Mouse (Mus musculus): ENCODE measurements around the gene Copz1. TPM values are rescaled to one million over a fixed set of nuclear protein-coding genes. Genes with fewer than 3 reads are reported as not detected.
A peak's percentile ranks its signal among the peaks of the same experiment; 100 is the strongest.

The Copz1 gene
- total RNA-seq, 1 experiment from 2014 or later, result 125 TPM

DNA sequence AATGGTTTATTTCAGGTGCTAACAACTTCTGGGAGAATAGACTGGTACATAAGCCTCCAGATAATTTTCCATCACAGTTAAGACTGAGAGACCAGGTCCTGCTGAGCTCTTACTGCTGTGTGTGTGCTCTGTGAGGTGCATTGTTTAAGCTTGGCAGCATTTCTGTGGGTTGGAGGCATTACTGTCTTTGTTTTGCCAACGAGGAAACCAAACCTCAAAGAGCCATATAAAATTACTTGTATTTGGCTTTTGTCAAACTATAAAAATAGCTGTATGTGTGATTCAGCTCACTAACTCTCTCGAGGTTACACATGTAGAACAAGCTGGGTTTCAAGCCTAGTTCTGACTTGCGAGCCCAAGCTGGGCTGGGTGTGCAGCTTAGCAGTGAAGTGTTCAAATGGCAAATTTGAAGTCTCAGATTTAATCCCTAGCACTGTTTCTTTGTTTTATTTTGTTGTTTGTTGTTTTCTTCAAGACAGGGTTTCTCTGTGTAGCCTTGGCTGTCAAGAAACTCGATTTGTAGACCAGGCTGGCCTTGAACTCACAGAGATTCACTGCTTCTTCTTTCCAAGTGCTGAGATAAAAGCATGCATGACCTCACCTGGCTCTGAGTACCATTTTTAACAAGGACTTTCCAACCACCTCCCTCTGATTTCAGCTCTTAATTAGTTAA is 20.3 kb downstream of the Copz1 start:
- no peak for DNase-seq

DNA sequence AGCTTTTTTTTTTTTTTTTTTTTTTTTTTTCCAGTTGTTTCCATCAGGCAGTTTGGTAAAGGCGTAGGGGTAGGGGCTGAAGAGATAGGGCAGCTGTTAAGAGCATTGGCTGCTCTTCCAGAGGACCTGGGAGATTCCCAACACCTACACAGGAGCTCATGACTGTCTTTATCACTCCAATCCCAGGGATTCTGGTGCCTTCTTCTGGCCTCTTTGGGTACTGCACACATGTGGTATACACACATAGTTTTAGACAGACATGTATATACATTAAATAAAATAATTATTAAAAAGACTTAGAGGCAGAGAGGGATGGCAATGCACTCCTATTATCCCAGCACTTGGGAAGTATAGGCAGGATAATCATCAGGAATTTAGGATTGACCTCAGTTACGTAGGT is 20.9 kb downstream of the Copz1 start:
- no peak for DNase-seq

DNA sequence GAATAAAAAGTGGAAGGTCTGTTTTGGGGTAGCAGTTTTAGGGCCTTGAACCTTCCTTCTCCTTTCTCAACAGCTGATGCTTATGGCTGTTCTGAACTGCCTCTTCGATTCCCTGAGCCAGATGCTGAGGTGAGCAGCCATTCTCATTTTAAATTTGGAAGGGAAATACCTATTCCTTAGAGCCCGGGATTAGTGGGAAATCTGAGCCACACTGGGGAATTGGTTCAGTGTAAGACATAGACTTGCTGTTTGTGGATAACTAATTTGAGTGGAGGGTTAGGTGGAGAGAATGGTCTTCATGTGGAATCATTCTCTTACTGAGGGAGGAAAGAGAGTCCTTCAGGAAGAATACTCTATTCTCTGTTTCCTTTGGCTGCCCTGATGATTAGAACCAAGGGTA is 22.1 kb downstream of the Copz1 start:
- no peak for DNase-seq

DNA sequence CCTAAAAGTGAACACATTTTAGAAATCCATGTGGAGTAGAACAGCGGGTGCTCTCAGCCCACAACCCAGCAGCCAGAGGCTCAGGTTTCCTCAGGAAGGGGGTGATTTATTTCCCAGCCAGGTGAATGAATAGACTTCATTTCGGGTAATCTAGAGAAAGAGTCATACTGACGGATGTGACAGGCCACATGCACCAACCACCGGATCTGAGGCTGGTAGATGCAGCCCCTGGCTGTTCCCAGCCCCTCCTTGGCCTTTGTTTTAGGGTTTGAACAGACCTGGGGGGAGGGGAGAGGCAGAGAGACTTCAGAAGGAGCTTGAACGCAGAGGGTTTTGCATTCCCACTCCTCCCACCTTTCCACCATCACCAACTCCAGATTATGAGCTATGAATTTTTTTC is 23.3 kb downstream of the Copz1 start:
- DNase-seq, result no peak

DNA sequence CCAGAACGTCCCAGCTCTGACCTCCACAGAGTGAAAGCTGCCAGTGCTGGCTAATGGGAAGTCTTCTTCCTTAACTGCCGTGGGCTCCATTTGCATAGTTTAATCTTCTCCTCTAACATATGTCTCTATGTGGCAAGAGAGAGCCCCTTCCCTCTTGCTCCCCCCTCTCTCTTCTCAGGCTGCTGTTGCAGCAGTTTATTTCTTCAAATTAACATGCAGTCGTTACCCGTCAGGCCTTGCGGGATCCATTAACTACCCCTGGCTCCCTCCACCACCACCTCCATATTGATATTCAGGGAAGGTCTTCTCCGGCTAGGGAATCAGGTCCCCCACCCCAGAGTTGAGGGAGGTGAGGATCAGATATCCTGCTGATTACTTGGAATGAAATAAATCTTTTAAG is 24.8 kb downstream of the Copz1 start:
- no peak for DNase-seq

DNA sequence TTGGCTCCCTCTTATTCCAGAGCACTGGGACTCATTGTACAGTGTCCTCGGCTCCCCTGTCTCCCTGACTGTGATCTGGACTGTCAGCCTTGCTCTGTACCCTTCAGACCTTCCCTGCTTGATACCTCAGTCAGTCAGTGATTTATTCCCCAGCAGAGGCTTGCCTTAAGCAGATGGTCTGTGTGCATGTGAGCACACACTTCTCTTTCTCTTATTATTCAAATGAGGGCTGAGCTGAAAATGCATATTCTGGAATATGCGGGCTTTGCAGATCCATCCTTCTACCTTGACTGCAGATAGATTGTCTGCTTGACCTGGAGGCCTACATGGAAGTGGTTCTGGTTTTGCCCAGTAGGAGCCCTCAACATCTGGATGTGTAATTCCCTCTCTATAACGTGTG is 25.5 kb downstream of the Copz1 start:
- no peak for DNase-seq

DNA sequence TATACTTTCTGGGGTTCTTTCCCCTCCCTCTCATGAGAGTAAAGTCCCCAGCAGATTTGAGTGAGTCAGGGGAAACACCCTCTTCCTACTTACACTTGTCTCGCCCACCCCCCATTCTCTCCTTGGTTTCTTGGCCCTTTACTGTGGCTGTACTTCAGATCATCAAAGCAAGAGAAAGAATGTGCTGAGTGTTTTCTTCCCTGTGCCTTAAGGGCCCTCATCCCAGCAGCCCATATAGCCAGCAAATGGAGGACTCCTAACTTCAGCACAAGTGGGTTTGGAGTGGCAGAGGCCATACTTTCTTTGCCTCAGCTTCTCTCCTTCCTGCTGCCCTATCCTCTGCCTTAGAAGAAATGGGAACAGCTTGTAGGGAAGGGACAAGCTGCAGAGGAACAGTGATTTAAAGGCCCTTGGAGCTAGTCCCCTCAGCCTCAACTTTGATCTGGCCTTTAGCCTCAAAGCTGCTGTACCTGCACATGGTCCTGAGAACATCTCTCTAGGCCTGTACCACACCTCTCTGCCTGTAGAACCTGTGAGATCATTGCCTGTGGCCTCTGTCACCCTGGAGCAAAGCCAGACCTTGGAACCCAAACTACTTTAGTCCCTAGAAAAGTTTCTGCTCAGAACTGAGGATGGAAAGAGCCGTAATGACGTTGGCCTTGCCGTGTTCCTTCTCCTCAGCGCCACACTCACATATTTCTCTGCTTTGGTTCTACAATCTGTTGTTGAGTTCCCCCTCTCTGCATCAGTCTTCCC is 26.5 kb downstream of the Copz1 start:
- no peak for DNase-seq

DNA sequence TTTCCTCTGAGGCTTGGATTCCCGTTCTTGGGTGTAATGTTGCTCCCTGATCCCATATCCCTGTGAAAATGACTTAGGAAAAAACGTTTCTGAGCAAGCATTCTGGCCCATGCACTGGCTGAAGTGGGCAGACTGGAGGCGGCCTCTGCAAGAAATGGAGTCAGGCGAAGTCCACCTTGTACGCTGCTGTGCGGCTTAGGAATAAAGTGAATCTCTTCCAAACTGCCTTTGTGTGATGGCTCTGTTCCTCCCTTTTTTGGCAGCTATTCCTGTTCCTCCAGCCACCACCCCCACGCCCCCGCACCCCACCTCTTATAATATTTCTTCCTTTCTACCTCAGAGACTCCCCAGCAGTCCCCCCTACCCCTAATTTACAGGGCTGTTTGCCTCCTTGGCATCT is 27.1 kb downstream of the Copz1 start:
- DNase-seq, result no peak

DNA sequence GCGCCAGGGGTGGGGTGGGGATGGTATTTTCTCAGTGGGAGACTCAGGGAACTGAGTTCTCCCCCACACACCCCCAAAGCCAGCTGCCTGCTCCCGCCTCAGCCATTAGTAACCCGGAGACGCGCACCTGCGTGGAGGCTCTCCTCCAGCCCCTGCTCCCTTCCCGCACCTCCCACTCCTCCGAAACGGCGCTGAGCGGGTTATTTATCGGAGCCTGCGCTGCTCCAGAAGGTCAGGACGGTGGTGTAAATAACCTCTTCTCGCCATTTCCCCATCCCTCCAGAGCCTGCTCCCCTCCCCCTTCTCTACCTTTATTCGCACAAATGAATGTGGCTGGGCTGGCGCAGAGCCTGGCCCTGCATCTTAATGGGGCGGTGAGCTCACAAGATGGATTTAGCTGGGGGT is 27.6 kb downstream of the Copz1 start:
- DNase-seq, result no peak

DNA sequence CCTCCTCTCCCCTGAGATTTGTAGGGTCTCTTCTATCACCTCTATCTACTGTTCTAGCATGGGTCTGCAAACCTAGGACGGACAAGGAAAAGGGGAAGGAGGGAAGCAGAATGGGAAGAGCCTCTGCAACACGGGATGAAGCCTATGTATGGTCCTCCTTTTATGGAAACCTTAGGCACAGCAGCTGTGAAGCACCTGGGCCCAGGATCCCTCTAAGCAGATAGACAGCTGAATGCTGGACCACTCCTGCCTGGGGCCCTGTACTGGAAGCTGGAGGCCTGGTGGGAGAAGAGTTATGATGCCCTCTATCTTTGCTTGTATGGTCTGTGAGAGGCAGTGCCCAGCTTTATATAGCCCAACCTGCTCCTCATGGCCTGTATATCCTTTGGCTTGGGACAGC is 28.0 kb downstream of the Copz1 start:
- no peak for DNase-seq

DNA sequence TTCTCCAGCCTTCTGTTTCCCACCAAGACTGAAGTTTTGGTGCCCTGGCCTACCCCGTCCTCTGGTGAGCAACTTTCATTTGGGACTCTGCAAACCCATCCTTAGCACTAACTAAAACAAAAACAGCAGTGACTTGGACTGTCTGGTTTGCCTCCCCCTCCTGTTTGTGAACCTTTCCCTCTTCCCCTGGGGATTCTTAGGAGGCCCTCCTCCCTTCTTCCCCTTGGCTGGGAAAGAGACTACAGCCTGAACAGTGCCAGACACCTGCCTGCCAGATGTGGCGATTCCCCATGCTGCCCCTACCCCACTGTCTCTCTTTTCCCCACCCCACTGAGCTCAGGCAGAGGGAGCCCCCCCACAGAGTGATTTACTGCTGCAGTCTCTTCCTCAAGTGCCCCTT is 28.5 kb downstream of the Copz1 start:
- DNase-seq, result no peak

DNA sequence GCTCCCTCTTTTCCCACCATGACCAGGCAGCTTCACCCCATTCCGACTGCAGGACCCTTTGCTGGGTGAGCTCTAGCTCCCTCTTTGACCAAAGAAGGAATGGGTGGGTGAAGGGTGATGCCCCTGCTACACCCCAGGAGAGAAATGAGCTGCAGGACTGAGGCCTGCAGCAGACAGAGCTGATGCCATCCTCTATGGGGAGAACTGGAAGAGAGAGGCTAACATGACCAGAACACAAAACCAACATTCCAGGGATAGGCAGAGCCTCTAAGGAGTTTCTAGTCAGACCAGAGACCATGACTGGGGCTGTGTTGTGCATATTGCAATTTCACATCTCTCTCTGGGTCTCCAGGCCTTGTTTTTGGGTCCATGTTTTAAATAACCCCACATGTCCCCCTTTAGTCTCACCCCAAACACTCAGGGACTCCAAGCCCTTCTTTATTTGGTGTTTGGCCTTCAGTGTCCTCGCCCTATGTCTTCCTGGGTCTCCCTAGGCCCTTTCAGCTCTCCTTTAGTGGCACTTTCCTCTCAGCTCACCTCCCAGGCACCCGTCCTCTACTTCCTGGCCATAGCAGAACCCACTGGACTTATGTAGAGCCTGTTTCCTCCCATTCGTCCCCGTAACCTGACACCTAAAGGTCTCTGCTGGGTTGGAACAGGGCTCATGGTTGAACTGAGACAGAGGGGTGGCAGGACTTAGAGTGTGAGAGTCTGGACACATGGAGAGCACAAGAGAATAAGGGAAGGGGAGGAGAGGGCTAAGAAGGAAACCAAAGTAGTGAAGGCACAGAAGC is 29.2 kb downstream of the Copz1 start:
- DNase-seq, result no peak

DNA sequence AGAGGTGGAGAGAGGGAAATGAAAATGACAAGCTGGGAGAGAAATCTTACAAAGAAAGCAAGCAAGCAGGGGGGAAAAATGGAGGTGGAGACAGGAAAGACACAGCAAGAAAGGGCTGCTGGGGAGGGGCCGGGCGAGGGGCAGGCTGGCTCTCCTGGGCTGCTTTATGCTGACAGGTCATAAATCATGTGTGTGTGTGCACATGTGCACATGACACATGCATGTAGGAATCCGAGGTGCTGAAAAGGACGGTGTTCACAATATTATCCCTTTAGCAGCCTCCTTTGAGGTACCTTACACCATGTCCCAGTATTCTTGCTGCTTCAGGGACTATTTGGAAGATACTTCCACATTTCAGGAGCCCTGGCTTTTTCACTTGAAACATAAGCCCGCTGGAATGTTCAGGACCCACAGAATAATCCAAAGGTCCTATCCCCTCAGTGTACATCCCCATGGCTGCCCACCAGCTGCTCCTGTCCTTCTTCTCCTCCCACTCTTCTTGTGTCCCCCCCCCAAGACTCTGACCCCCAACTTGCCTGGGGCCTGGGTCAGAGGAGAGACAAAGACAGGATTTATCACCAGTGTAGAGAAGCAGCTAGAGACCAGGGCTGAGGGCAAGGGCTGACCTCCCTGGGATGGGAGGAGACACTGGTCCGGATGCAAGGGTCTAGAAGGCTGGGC is 30.0 kb downstream of the Copz1 start:
- no peak for DNase-seq

DNA sequence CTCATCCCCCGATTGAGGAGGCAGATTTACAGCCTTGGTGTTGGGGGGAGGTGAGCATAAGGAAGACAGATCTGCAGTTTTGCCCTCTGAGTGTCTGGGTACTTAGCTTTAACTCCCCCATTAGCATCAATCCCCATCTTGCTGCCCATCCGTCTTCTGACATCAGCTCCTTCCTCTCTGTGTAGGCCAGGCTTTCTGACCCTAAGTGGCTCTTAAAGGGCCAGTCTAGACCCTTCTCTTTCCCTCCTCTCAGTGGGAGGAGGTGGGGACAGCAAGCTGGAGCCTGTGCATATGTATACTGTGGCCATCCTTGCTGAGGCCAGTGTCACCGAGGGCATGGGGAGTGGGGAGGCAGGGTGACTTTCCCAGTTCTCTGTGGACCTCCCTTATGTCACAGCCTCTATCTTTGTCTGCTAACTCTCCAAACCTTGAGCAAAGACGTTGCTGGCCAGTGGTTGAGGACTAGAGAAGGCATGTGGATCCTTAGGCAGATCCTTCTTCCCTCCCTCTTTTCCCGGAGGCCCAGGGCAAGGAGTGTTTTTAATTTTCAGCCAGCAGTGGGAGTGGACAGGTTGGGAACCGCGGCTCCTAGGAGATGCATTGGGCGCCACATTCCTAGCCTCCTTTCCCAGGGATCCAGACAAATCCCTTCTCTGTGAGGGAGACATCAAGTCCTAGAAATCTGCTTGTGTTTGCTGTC is 31.6 kb downstream of the Copz1 start:
- no peak for DNase-seq

DNA sequence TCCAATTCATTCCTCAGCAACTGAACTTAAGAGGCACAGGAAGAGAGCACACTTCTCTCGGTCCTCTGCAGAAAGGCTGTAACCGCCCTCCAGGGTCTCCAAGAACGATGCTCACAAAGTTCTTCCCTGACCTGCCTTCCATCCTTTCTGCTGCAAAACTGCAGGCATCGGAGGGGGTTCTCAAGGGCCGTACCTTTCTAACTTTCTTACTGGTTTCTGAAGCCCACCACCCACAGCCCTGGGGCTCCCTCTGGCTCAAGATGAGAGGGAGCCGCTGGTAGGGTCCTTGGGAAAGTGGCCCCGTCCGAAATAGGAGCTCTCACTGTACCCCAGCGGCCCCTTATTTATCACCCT is 32.1 kb downstream of the Copz1 start:
- DNase-seq, result no peak

DNA sequence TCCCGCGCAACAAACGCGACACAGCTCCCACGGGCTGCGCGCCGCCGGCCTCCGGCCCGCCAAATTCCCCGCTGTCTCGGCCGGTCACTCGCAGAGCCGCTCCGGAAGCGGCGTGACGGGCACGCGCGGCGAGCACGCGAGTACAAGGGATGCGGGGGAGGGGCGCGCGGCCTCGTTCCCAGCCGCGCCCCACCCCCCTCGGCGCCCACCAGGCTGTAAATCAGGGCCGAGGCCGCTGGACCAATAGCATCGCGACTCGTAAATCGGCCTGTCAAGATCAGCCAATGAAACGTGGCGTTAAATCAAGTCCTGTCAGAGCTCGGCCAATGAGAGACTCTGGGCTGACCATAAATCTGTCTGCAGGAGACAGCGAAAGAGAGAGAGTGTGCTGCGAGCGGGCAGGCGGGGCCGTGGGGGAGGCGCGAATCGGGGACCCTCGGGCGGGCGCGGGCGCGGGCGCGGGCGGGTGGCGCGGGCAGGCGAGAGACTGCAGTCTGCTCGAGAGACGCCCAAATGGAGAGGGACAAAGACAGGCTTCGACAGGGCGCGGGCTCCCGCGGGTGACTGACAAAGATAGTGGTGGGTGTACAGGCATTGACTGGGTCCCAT is 32.7 kb downstream of the Copz1 start:
- DNase-seq, result peak; percentile 96

DNA sequence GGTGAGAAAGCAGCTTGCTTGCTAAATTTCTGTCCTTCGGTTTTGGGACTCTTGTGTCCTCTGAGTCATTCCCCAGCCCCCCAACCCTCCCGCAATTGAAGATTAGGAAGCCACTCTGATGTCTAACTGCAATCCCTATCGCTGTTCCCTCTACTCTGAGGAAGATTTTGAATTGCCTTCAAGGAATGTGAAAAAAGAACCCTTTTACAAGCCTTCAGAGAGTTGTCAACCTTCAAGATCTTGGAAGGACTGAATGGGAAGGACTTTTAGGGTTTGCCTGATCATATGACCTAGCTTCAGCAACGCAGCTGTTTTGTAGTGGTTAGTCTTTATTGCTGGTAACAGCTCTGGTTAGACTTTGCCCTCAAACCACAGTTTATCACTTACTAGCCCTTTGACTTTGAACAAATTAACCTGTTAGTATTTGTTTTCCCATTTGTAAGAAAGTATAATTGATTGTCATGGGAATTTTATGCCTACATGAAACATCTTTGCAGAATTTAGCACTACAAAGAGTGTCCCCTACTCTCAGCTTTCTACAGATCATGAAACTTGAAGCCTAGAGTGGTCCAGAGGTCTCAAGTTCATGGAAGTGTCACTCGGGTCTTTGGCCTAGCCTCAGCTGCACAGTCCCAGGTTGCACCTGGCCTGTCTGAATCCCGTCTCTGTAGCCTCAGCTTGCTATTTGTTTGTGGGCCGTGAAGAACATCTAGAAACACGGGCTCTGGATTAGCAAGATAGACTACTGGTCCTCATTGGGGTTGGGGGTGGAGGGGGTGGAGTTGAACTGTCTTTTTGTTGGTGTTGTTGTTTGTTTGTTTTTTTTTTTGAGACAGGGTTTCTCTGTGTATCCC is 33.5 kb downstream of the Copz1 start:
- peak; percentile 58 for DNase-seq

DNA sequence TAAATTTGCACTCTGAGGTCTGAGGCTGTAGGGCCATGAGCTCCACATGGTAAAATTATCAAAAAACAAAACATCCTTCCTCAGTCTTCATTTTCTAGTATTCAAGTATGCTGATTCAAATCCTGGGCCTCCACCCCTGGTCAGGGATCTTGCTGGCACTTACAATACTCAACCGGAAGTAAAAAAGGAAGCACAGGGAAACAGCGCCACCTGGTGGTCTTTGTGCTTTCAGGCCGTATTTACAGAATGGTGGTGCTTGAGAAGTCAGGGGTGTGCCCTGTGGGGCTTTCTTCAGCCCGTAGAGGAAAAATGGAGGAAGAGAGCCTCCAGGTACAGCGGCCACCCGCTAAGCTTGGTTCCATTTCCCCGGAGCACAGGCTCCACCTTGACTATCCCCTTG is 34.6 kb downstream of the Copz1 start:
- DNase-seq, result peak; percentile 93

DNA sequence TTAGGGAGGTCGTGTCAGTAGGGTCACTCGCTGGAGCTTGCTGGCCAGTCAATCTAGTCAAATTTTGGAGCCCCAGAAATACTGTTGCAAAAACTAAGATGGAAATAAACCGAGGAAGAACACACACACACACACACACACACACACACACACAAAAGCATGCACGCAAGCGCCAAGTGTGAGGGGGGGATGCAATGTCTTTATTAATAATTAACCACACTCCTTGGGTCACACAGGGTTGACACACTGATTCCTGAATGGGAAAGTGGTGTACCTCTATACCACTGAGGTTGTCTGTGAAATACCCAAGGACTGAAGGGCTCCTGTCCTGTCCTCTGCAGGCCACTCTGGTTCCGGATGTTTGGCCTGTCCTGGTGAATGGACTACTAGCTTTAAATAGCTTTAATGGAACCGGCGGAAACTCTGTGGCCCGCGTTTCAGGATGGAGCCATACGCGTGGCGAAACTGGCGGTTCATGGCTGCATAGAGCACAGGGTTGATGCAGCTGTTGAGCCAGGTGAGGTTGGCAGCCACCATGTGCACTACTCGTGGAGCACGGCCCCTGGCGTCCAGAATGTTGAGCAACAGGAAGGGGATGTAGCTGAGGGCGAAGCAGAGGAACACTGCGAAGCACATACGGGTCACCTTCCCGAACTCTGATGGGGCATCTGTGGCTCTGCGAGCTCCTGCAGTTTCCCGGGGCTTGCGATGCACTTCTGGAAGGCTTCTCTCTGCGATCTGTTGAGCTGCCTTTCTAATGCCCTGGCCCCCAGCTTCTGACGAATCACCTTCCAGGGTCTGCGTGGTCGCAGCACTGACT is 35.8 kb downstream of the Copz1 start:
- no peak for DNase-seq

Measured in adrenal gland, postnatal 14 days (tissue).